Comparison of ENCODE assay signal across 8 mouse cellular contexts in genomic region chr4:126251655-126252254, GRCm38 (mm10). TPM values are rescaled to one million over a fixed set of nuclear protein-coding genes. Genes with fewer than 3 reads are reported as not detected.
DNase-seq lines count a peak whose midpoint lies in the region; ATAC-seq and TF ChIP-seq lines count a peak whose summit lies in the region.

No protein-coding gene starts in this region.

- no peak for ATAC-seq in intestine, postnatal 0 days
- ATAC-seq in lung, embryonic 15.5 days (ENCODE audit: borderline replicate concordance, extremely low read depth, low FRiP score, low TSS enrichment), result no peak
- no peak for ATAC-seq in stomach, embryonic 16.5 days (ENCODE audit: insufficient read depth, low FRiP score)

- H3K4me2 ChIP-seq in intestine, postnatal 0 days (replicated peaks; ENCODE audit: low read depth), result no peak overlapping the region; the same call in 1 of the 2 replicates
- peak overlapping the region; percentile 31 for H3K4me2 ChIP-seq in lung, embryonic 15.5 days
- peak overlapping the region; percentile 28; the same call in 1 of the 2 replicates for H3K4me2 ChIP-seq in stomach, embryonic 16.5 days (ENCODE audit: low read depth, low read length)

- peak; percentile 32 to 50 for DNase-seq in cerebellum, postnatal 25 days
- DNase-seq in cerebellum, postnatal 14 days, result no peak
- DNase-seq in heart, adult 11 months, result peak; percentile 99
- DNase-seq in right cerebral cortex, postnatal 4 days, result no peak
- no peak for DNase-seq in left cerebral cortex, adult 8-10 months (ENCODE audit: low spot score in 2 of 2)

- H3K27me3 ChIP-seq in intestine, postnatal 0 days (replicated peaks; ENCODE audit: control insufficient read depth, insufficient read depth, low read length), result no peaks in the 10 kb centered on the region
- no peaks in the 10 kb centered on the region for H3K27me3 ChIP-seq in lung, embryonic 15.5 days
- no peaks in the 10 kb centered on the region for H3K27me3 ChIP-seq in stomach, embryonic 16.5 days (ENCODE audit: control insufficient read depth, insufficient read depth, low read length)

- 67% methylated on average over 11 of the region's 11 CpGs for WGBS in intestine, postnatal 0 days
- WGBS in lung, embryonic 15.5 days, result 56% methylated on average over 11 of the region's 11 CpGs
- 61% methylated on average over 11 of the region's 11 CpGs for WGBS in stomach, embryonic 16.5 days

- H3K36me3 ChIP-seq in intestine, postnatal 0 days (ENCODE audit: control insufficient read depth, insufficient read depth), result no peaks in the 10 kb centered on the region; the same call in 1 of the 2 replicates
- H3K36me3 ChIP-seq in lung, embryonic 15.5 days, result 0 out of 2 replicates have a peak, but pooled peaks cover 3% of the 10 kb centered on the region
- no peaks in the 10 kb centered on the region for H3K36me3 ChIP-seq in stomach, embryonic 16.5 days (ENCODE audit: control insufficient read depth, insufficient read depth, low read length)

- peak; percentile 20; the same call in 1 of the 2 replicates for TF ChIP-seq CTCF in intestine, postnatal 0 days (IDR thresholded peaks at IDR 0.05; ENCODE audit: low read depth)

- no peak overlapping the region for H3K9ac ChIP-seq in intestine, postnatal 0 days (ENCODE audit: low read depth, low read length)
- no peak overlapping the region for H3K9ac ChIP-seq in lung, embryonic 15.5 days
- H3K9ac ChIP-seq in stomach, embryonic 16.5 days (ENCODE audit: low read length), result peak overlapping the region; percentile 9

- no peaks in the 10 kb centered on the region for H3K4me1 ChIP-seq in intestine, postnatal 0 days (replicated peaks; ENCODE audit: control insufficient read depth, insufficient read depth, low read length)
- H3K4me1 ChIP-seq in lung, embryonic 15.5 days, result peaks cover 43% of the 10 kb centered on the region
- peaks cover 36% of the 10 kb centered on the region for H3K4me1 ChIP-seq in stomach, embryonic 16.5 days (ENCODE audit: control insufficient read depth, insufficient read depth, low read length)

- H3K27ac ChIP-seq in intestine, postnatal 0 days (ENCODE audit: low read depth, low read length), result peak overlapping the region; percentile 46; the same call in 1 of the 2 replicates
- peak overlapping the region; percentile 64 for H3K27ac ChIP-seq in lung, embryonic 15.5 days
- H3K27ac ChIP-seq in stomach, embryonic 16.5 days (ENCODE audit: low read length), result peak overlapping the region; percentile 47

- H3K4me3 ChIP-seq in intestine, postnatal 0 days (ENCODE audit: low read depth, low read length), result no peak overlapping the region
- no peak overlapping the region for H3K4me3 ChIP-seq in lung, embryonic 15.5 days
- no peak overlapping the region for H3K4me3 ChIP-seq in stomach, embryonic 16.5 days (replicated peaks; ENCODE audit: low read length)

- no peaks in the 10 kb centered on the region for H3K9me3 ChIP-seq in intestine, postnatal 0 days (ENCODE audit: control insufficient read depth)
- no peaks in the 10 kb centered on the region for H3K9me3 ChIP-seq in lung, embryonic 15.5 days
- H3K9me3 ChIP-seq in stomach, embryonic 16.5 days (replicated peaks; ENCODE audit: control insufficient read depth, low read length), result no peaks in the 10 kb centered on the region

RNA-seq across cellular contexts. Expression of gene Map7d1, which starts 4.4 kb away (rescaled TPM):
- 11.7 and 12.2 TPM in 2 replicates for polyA plus RNA-seq in intestine, postnatal 0 days (2015; fragmentation: Nextera tagmentation; extraction: Ambion mirVana)
- 40.8 and 45.3 TPM in 2 replicates for polyA plus RNA-seq in lung, embryonic 15.5 days (2015; fragmentation: Nextera tagmentation; extraction: Ambion mirVana)
- polyA plus RNA-seq in stomach, embryonic 16.5 days (2015; fragmentation: Nextera tagmentation; extraction: Ambion mirVana), result 14.4 and 20.0 TPM in 2 replicates
- total RNA-seq in left cerebral cortex, adult 8-10 months (2022), result 100 to 1,000 TPM; 224 to 273 (median 253) TPM

RNA-seq across cellular contexts. Expression of gene Trappc3, which starts 10.4 kb away (rescaled TPM):
- polyA plus RNA-seq in intestine, postnatal 0 days (2015; fragmentation: Nextera tagmentation; extraction: Ambion mirVana), result 115 and 126 TPM in 2 replicates
- polyA plus RNA-seq in lung, embryonic 15.5 days (2015; fragmentation: Nextera tagmentation; extraction: Ambion mirVana), result 106 and 108 TPM in 2 replicates
- polyA plus RNA-seq in stomach, embryonic 16.5 days (2015; fragmentation: Nextera tagmentation; extraction: Ambion mirVana), result 97.2 and 103 TPM in 2 replicates
- 10 to 100 TPM; 86.2 to 93.4 (median 89.3) TPM for total RNA-seq in left cerebral cortex, adult 8-10 months (2022)

RNA-seq across cellular contexts. Expression of gene Col8a2, which starts 34.8 kb away (rescaled TPM):
- 1.5 and 2.2 TPM in 2 replicates for polyA plus RNA-seq in intestine, postnatal 0 days (2015; fragmentation: Nextera tagmentation; extraction: Ambion mirVana)
- polyA plus RNA-seq in lung, embryonic 15.5 days (2015; fragmentation: Nextera tagmentation; extraction: Ambion mirVana), result 5.4 and 5.8 TPM in 2 replicates
- 7.6 and 11.1 TPM in 2 replicates for polyA plus RNA-seq in stomach, embryonic 16.5 days (2015; fragmentation: Nextera tagmentation; extraction: Ambion mirVana)
- 1 to 10 TPM; 1.9 to 4.0 (median 2.5) TPM for total RNA-seq in left cerebral cortex, adult 8-10 months (2022)

RNA-seq across cellular contexts. Expression of gene Thrap3, which starts 49.2 kb away (rescaled TPM):
- 56.7 and 67.5 TPM in 2 replicates for polyA plus RNA-seq in intestine, postnatal 0 days (2015; fragmentation: Nextera tagmentation; extraction: Ambion mirVana)
- 228 and 230 TPM in 2 replicates for polyA plus RNA-seq in lung, embryonic 15.5 days (2015; fragmentation: Nextera tagmentation; extraction: Ambion mirVana)
- polyA plus RNA-seq in stomach, embryonic 16.5 days (2015; fragmentation: Nextera tagmentation; extraction: Ambion mirVana), result 164 and 176 TPM in 2 replicates
- 100 to 1,000 TPM; 127 to 151 (median 148) TPM for total RNA-seq in left cerebral cortex, adult 8-10 months (2022)

Comparison
In these comparisons a context has a peak if more than half of its experiments do, and no peak if none do; other contexts are left out.
1. DNase-seq: peak in cerebellum, postnatal 25 days (2 of 2) and heart, adult 11 months (single experiment); none in cerebellum, postnatal 14 days (0 of 2), right cerebral cortex, postnatal 4 days (single experiment) and left cerebral cortex, adult 8-10 months (0 of 2).
2. Peak in every context shown above with its lines, with median percentiles within 50 percentile points of each other: H3K27ac ChIP-seq.